13 mouse cellular contexts compared by ENCODE assay signal in the genomic region with DNA sequence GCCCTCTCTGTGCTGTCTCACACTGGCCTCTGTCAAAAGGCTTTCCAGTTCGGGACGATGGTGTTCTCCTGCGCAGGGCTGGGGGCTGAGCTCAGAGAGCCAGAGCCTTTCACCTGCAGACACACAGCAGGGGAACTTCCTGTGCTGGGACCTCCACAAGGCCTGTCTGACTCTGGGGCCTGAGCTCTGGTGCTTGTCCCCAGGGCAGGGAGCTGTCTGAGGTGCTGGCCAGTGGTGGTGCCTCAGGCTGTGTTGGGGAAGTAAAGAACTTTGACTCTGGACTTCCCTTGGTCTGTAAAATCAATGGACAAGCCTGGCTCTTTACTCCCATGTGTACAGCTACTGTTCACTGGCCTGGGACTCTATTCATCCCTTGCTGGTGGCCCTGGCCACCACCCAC. TPM values are rescaled to one million over a fixed set of nuclear protein-coding genes. Genes with fewer than 3 reads are reported as not detected.
DNase-seq lines count a peak whose midpoint lies in the region; ATAC-seq and TF ChIP-seq lines count a peak whose summit lies in the region.
"Had no signal": no experiment of that assay in that cellular context is flagged by ENCODE, and none has a peak within 500 bp of the region (broad histone marks: within the 10 kb centered on the region; RNA-seq: fewer than 3 reads in every experiment).

No protein-coding gene starts in this region.

- no peak overlapping the region for H3K4me2 ChIP-seq in limb, embryonic 14.5 days (replicated peaks; ENCODE audit: low read depth, low read length, severe bottlenecking)
- H3K4me2 ChIP-seq: hindbrain, embryonic 15.5 days; neural tube, embryonic 12.5 days had no signal

- no peak overlapping the region for H3K4me3 ChIP-seq in limb, embryonic 14.5 days (replicated peaks; ENCODE audit: low read length)
- H3K4me3 ChIP-seq: hindbrain, embryonic 15.5 days; neural tube, embryonic 12.5 days had no signal

- H3K36me3 ChIP-seq in limb, embryonic 14.5 days (ENCODE audit: control insufficient read depth, insufficient read depth, low read length), result peaks cover 5% of the 10 kb centered on the region; the same call in 1 of the 2 replicates
- H3K36me3 ChIP-seq: hindbrain, embryonic 15.5 days; neural tube, embryonic 12.5 days had no signal

- peaks cover 25% of the 10 kb centered on the region for H3K4me1 ChIP-seq in limb, embryonic 14.5 days (ENCODE audit: control insufficient read depth, insufficient read depth, low read length)

- peak; percentile 63 for DNase-seq in adrenal gland, postnatal 10 days
- DNase-seq in adrenal gland, adult 2 months, result no peak
- peak; percentile 80 to 81 for DNase-seq in kidney, postnatal 4 days
- DNase-seq in kidney, adult 8-10 months, result no peak
- DNase-seq in adipocyte (ENCODE audit: low spot score), result peak; percentile 54
- no peak for DNase-seq in limb, embryonic 14.5 days (ENCODE audit: low spot score)
- DNase-seq in frontal cortex, postnatal 10 days (ENCODE audit: low spot score in 2 of 2), result no peak
- DNase-seq in left cerebral cortex, postnatal 14 days (ENCODE audit: low spot score in 2 of 2), result no peak
- DNase-seq: cerebellum, postnatal 36 days; gastrocnemius, postnatal 25 days had no signal

- H3K9ac ChIP-seq in limb, embryonic 14.5 days (ENCODE audit: low read depth, low read length, severe bottlenecking), result no peak overlapping the region
- H3K9ac ChIP-seq: hindbrain, embryonic 15.5 days; neural tube, embryonic 12.5 days had no signal

- H3K9me3 ChIP-seq in limb, embryonic 14.5 days (ENCODE audit: control insufficient read depth, low read length), result no peaks in the 10 kb centered on the region
- H3K9me3 ChIP-seq: hindbrain, embryonic 15.5 days; neural tube, embryonic 12.5 days had no signal

- H3K27ac ChIP-seq in limb, embryonic 14.5 days (replicated peaks; ENCODE audit: low read depth, low read length), result 0 out of 2 replicates have a peak overlapping the region, but pooled peaks have one; percentile 10
- H3K27ac ChIP-seq: hindbrain, embryonic 15.5 days; macrophage; neural tube, embryonic 12.5 days had no signal

- no peaks in the 10 kb centered on the region for H3K27me3 ChIP-seq in limb, embryonic 14.5 days (ENCODE audit: control insufficient read depth, insufficient read depth, low read length)
- H3K27me3 ChIP-seq: hindbrain, embryonic 15.5 days; neural tube, embryonic 12.5 days had no signal

- intact Hi-C loops in left cerebral cortex, postnatal 14 days (cut with DNase I), result no loop called here

- 3% methylated on average over 3 of the region's 3 CpGs for WGBS in limb, embryonic 14.5 days

- TF ChIP-seq POLR2A in limb, embryonic 14.5 days (IDR thresholded peaks at IDR 0.05; ENCODE audit: borderline replicate concordance, extremely low read depth, insufficient read depth, insufficient read length), result no peak

- peak; percentile 38; the same call in 1 of the 2 replicates for ATAC-seq in limb, embryonic 14.5 days (ENCODE audit: low FRiP score, low read depth)

RNA-seq across cellular contexts. Expression of a gene that starts 8.8 kb away (rescaled TPM):
- total RNA-seq in adrenal gland, postnatal 10 days (2021), result 10 to 100 TPM; 59.6 to 62.1 TPM
- total RNA-seq in adrenal gland, adult 2 months (2021), result 10 to 100 TPM in 1 of 2 experiments, 1 to 10 TPM in 1; 9.7 to 17.9 TPM
- 22.7 and 26.6 TPM in 2 replicates for polyA plus RNA-seq in adrenal gland, adult 2 months (2012; rRNA removed)
- 294 and 404 TPM in 2 replicates for polyA plus RNA-seq in limb, embryonic 14.5 days (2012; rRNA removed)
- 219 and 254 TPM in 2 replicates for polyA plus RNA-seq in limb, embryonic 14.5 days (2014; fragmentation: Nextera tagmentation; extraction: Ambion mirVana)
- total RNA-seq in left cerebral cortex, postnatal 14 days (2021), result 1 to 10 TPM; 9.6 to 9.9 TPM

Comparison
In these comparisons a context has a peak if more than half of its experiments do, and no peak if none do; other contexts are left out.
1. DNase-seq: peak in adrenal gland, postnatal 10 days (single experiment), kidney, postnatal 4 days (2 of 2) and adipocyte (single experiment); none in adrenal gland, adult 2 months (single experiment), kidney, adult 8-10 months (0 of 2), limb, embryonic 14.5 days (single experiment), frontal cortex, postnatal 10 days (0 of 2) and left cerebral cortex, postnatal 14 days (0 of 2).